Mouse (Mus musculus) left cerebral cortex, postnatal 25 days (tissue): ENCODE measurements around the gene Ddt. TPM values are rescaled to one million over a fixed set of nuclear protein-coding genes. Genes with fewer than 3 reads are reported as not detected.

Source experiments
- DNase-seq, 2 experiments: peaks; one replicate each; pipeline ENCODE4 v3.0.0; 2022; ENCODE audit warnings: low spot score in 2 of 2, mixed read lengths in 1 of 2
- intact Hi-C: fragments of 180-260 bp; cut with DNase I; formaldehyde crosslinking; loops from one replicate; pipeline ENCODE4 v1.15.1; 2025
- total RNA-seq, 2 experiments: library from RNA; stranded (reverse); gene quantifications; 2 replicates each; pipeline ENCODE4 v1.2.3; 2021

Ddt gene
- 10 to 100 TPM; 36.1 to 43.6 TPM for total RNA-seq

DNA sequence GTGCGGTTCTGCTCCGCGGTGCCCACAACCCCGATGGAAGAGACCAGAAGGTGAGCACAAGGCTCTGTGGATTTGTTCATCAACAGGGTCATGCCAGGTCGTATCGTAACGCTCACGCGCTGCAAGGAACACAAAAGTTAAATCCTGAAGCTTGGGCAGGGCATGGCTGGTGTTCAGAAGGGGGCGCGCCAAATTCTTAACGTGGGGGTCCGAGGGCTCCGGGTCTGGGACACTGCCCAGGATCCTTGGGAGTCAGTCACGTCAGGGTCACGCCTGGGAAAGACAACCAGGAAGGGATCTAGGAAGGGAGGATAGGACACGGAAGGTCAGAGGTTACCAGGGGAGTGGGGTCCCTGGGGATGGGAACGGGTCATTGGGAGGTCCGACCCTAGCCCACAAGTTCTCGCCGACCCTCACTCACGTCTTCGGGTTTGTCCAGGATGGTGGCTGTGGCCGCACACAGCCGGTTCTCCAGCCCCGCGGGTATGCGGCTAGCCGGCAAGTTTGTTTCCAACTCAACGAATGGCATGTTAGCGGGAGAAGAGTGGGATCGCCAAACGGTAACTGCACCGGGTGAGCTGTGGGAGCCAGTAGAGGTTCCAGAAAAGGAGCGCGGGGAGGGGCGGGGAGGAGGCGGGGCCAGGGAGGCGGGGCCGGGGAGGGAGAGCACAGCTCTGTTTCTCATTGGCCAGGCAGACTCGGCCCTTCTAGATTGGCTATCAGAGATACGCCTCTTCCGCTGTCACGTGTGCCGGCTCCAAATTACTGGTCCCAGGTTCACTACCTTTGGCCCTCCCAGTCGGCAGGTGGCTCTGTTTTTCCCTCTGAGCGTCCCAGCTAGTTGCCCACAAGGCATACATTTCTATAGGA, at the start of gene Ddt:
Gene Ddt (minus strand): TSS at position 620 of the 870 bp plus-strand sequence.
- peak; percentile 85 to 94 for DNase-seq
- intact Hi-C loops = no loop called here

DNA sequence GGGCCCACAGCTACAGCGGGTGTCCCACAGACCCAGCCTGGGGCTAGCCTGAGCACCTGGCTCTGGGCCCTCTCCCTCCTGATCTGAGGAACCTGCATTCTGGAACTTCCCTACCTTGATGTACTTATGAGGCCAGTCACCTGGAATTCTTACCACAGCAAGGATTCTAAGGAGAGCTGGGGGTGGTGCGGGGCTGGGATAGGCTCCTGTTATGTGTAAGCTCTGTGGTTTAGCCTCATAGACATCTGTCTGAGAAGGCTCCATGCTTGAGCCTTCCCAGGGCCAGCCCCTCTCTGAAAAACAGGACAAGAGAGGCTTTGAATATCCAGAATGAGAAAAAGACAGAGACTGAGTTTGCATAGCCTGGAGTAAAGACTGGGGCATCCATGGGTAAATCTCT, 49.2 kb upstream of the Ddt start, which contains the start of gene Gstt4:
Gene Gstt4 (minus strand): TSS at position 101 of the 400 bp plus-strand sequence.
- intact Hi-C loops = no loop called here
- no peak for DNase-seq

DNA sequence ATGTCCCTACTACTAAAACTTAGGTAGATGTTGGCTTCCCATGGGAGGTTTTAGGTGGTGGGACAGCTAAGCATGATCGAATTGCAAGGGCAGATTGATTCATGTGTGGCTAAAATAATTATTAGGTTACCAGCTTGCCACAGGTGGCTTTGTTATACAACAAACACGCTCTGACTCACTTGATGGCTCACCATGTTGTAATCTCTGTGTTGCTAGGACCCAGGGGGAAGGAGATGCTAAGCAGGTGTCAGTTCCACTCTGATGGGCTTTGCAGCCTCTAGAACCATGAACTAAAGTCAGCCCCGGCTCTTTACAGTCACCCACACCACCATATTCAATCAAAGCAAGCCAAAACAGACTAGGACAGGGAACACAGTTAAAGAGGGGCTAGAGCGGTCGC, 46.7 kb upstream of the Ddt start:
- no peak for DNase-seq
- intact Hi-C loops = no loop called here

DNA sequence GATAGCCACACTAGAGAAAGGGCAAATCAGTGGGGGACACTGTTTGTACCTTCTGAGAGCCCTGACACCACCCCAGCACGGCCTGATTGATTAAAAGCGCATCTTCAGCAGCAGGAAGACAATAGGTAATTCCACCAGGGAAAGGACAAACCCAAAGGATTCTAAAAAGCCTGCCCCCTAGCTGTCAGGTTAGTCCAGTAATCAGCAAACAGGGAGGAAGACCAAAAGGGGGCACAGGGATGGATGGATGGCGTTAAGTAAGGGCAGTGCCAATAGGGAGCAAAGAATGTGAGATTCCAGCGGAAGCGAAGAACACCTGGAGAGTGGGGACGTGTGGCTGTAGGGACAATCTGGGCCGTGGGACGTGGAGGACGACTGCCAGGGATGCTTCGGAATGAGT, 45.4 kb upstream of the Ddt start:
- no peak for DNase-seq
- intact Hi-C loops = no loop called here

DNA sequence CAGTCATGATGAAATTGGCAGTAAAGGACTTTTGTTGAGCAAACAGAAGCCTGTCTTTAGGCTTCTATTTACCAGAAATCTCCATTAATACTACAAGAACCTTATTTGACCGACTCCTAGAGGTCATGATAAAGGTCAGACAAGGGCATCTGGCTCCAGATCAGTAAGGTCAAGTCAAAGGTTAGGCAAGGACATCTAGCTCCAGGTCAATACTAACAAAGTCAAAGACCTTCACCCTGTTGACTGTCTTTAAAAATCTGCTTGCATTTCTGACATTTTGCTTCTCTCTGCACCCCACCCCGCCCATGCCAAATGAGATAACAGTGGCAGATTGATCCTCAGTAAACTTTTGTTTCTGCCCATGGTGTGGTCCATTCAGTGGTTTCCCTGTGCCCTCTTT, 31.0 kb upstream of the Ddt start:
- intact Hi-C loops = no loop called here

DNA sequence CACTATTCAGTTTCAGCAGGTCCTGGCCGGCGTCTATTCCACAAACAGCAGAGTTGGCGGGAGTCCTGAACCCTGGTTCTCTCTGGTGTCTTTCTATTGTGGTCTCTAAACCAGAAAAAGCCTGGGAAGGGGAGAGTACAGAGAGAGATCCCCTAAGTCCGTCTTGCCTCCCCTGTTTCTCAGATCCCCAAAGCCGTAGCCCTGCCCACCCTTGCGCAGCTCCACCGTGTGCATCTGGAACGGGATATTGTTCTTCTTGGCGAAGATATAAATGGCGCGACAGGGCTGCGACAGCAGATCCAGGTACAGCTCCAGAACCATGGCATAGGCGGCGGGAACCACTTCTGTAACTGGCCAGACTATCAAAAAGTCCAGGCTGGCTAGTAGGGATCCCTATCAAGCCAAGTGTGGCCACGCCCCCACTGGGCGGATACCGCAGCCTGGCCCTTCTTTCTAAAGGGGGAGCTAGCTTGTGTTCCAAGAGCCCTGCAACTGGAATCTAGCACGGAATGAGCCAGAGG, 25.0 kb upstream of the Ddt start, which contains the start of gene Gstt1:
Gene Gstt1 (minus strand): TSS at position 409 of the 521 bp plus-strand sequence.
- intact Hi-C loops = loop anchor here (10.0 kb wide), 1 partner anchor 327 kb away; no protein-coding TSS in a partner anchor
- peak in 1 of 2 experiments; percentile 40 for DNase-seq

More for the DNA sequence above, 31.0 kb upstream of the Ddt start:
- DNase-seq = no peak

DNA sequence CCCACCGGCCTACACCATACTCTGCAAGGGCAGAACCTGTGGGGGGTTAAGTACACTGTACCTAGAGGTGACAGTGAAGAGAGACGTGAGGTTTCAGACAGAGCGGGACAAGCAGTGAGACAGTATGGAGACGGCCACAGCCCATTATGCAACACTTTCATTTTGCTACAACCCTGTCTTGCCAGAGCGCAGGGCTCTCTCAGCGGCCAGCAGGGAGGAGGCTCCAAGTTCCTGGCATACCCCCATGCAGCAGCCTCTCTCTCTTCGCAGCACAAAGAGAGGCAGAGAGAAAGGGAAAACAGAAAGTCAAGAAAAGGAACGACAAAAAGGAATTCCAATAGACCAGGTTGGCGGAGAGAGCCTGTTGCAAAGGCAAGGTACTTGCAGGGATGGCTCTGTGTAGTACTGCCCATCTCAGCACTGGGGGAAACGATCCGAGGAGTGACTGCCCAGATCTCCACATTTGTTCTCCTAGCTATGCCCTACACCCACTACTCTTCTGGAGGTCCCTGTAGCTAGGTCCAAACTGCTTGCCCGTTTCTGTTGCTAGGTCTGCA, 24.5 kb upstream of the Ddt start:
- intact Hi-C loops = loop anchor here (10.0 kb wide), 1 partner anchor 327 kb away; no protein-coding TSS in a partner anchor
- DNase-seq = peak; percentile 42 to 61

DNA sequence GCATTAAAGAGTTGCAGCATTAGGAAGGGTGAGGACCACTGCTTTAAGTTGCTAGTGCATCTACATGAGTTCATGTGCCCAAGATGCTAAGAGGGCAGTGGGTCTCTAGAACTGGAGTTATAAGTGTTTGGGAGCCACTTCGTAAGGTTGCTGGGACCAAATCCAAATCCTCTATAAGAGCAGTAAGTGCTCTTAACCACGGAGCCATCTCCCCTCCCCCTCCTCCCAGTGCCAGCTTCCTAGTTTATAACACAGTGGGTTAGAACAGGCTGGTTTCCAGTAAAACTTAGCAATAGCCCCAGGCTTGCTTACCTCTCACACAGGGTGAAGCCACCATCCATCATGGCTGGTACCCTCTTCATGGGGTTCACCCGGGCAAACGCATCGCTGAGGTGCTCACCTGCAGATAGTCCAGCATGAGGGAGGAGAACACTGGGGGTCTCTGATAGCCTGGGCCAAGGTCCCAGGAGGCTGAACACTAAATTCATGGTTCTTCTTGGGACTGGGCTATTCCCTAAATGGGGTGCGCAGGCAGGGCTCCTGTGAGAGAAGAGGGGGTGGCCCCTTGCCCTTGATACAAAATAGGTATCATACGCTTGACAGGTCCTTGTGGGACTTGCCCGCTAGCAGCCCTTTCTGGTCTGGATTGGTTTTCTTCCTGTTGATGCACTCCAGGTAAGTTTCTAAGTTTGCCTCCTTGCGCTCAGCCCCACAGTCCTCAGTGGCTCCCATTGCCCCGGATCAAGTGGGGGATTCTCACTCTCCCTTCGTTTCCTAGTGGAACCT, 23.7 kb upstream of the Ddt start:
- DNase-seq = no peak
- intact Hi-C loops = loop anchor here (10.0 kb wide), 1 partner anchor 328 kb away; no protein-coding TSS in a partner anchor

DNA sequence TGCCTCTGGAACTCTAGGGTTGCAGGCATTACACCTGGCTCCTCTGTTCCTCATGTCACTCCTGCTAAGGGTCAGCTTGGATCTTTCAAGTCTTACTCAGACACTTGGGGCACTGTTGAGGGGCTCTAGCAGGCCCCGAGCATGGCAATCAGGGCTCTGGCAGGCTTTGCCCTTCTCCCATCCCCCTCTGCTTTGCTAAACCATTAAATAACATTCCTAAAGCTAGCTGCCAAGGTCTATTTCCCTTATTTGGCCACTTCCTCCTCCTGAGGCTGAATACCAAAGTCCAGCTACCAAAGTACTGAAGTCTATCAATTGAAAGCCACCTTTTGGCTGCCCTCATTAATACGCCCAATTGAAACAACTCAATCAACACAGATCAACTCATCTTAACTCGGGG, 21.7 kb upstream of the Ddt start:
- DNase-seq = no peak
- intact Hi-C loops = loop anchor here (10.0 kb wide), 1 partner anchor 330 kb away; no protein-coding TSS in a partner anchor

DNA sequence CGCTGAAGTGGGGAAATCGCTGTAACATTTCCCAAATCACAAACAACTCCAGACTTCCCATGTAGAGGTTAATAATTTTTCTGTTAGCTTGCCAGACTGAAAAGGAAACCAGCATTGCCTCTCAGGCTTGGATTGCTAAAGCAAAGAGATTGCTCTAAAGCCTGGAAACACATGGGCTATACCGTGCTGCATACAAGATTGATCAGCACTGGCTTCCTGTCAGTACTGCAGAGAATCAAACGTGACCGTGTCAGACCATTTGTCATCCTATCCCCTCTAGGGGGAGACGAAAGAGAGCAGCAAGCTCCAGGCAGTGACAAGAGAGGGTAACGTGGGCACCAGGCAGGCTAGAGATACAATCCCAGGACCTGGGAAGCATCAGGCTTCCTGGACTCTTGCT, 17.6 kb upstream of the Ddt start:
- intact Hi-C loops = loop anchor here (10.0 kb wide), 1 partner anchor 334 kb away; no protein-coding TSS in a partner anchor
- DNase-seq = no peak

DNA sequence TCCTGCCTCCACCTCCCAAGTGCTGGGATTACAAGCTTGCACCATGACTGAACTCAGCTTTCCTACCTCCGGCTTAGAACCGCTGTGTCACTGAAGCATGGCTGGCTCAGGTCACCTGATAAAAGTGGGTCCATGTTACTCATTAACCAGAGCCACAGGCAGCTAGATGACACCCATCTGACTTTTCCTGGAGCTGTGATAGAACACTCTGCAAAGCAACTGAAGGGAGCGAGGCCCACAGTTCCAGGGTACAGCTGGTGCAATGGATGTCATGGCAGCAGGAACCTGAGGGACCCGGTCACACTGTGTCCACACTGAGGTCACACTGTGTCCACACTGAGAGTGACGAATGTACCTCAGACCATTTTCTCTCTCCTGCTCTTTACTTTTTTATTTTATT, 16.6 kb upstream of the Ddt start:
- no peak for DNase-seq
- intact Hi-C loops = loop anchor here (10.0 kb wide), 1 partner anchor 335 kb away; no protein-coding TSS in a partner anchor

DNA sequence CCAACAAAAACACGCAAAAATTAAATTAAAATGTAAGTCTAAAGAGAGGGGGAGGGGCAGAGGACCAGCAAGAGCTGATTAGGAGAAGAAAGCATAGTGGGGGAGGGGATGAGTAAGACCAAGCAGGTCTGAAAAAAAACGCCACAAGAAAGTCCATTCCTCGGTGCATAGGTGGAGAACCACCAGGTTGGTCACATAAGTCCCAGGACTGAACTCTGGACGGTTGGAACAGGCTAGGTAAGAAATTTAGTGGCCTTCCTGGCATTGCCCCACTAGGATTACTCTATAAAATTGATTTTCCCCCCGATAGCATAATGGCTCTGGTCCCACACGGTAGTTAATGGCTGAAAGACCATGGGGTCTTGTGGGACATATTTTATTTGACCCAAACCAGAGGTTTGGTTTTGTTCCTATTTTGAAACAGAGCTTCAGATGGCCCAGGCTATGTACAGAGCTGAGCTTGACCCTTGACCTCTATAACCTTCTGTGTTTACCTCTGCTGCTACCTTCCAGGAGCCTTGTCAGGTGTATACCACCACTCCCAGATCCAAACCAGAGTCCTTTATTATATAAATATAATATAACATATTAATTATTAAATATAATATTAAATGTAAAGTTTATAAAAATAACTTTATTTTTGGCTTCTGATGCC, 16.0 kb upstream of the Ddt start:
- no peak for DNase-seq
- intact Hi-C loops = no loop called here

DNA sequence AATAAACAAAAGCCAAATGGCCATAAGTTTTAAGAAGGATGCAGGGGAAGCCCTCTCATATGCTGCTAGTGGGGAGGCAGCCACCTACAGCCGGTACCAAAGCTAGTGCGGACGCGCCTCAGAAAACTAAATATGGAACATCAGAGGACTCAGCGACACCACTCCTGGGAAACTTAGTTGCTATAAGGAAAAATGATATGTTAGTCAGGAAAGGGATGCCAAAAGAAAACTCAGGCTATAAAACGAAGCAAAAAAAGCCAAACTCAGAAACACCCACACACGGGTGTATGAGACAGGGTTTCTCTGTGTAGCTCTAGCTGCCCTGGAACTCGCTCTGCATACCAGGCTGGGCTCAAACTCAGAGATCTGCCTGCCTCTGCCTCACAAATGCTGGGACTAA, 15.1 kb upstream of the Ddt start:
- intact Hi-C loops = no loop called here
- DNase-seq = peak in 1 of 2 experiments; percentile 83

DNA sequence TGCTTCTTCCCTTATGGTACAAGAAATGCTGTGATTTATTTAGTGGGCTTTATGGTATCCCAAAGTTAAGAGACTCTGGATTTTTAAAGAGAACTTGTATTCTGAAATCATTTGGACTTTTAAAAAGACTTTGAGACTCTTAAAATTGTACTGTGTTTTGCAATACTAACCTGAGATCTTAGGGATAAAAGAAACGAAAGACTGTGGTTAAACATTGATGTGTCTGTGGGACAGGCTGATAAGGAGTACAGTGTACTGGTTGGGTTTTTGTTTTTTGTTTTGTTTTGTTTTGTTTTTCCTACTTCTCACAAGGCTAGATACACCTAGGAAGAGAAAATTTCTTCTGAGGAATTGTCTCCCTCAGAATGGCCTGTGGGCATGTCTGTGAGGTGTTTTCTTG, 12.2 kb upstream of the Ddt start:
- DNase-seq = no peak
- intact Hi-C loops = no loop called here

DNA sequence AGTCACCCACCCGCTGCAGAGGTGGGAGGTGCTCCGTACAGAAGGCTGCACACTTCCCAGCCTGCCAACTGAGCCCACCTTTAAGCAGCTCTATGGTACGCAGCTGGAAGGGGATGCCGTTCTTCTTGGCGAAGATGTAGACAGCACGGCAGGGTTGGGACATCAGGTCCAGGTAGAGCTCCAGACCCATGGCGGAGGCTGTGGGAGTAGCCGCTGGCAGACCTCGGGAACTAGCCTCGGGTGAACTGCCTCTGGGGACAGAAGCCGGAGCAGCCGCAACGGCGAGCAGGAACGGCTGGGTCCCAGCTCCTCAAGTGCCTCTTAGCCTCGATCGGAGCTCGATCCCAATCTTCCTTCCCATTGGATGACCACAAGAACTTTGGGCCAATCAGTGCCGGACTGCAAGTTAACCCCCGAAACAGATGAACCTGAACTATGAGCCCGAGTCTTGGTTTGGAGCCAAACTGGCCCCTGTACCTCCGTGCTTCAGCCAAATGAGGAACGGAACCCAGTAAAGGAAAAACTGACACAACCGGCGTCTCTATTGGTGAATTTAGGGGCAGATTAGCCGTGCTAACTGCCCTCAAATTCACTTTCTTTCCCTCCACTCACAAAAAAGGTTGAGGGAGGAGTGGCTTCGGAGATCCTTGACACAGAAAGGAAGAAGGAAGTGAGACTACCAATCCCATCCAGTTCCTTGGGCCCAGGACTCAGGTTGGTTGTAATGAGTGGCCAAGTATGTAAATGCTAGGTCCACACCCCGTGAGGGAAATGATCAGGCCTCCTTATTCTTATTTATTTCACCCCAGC, 7.8 kb upstream of the Ddt start, which contains the start of the genes Gm20441 and Gstt3:
Gene Gm20441 (minus strand): TSS at position 186 of the 810 bp plus-strand sequence.
Gene Gstt3 (minus strand): TSS at position 646 of the 810 bp plus-strand sequence.
- intact Hi-C loops = loop anchor here (5.0 kb wide), 1 partner anchor 51 kb away; no protein-coding TSS in a partner anchor
- no peak for DNase-seq

DNA sequence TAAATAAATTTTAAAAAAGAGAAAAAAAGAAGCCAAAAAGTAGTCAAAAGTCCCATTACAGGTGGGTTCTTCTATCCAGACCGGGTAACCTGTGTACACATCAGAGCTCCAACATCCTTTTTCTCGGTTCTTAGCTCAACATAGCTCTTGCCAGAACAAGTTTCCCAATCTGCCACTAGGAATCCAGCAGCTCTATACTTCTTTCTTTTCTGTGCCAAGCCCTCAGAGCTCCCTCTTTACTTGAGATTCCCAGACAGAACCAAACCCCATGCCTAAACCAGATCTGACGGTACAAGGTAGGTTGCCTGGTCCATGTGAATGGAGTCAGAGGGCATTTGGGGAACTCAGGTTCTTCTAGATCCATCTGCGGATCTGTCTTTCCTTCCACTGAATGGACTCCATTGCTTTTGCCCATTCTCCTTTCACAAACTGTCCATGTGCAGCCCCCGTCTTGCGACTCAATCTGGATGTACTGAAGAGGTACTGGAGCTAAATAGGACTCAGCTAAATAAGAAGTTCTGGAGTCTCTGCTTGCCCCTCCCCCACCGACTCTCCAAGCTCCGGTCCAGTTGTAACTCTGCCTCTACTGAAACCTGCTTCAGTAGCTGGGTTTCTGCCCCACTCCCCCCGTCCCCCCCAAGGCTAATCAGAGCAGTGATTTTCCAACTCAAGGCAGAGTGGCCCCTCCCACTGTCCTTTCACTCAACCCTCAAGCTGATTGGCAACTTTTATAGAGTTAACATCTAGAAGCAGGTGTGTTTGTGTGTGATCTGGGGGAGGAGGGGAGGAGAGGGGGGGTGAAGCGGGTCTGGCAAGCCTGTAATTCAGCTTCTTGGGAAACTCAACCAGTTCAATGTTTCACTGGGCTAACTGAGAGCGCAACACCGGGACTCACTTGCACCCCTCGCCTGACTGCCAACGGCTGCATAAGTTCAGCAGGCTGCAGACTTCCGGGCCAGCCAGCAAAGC, 6.3 kb upstream of the Ddt start:
- intact Hi-C loops = loop anchor here (5.0 kb wide), 1 partner anchor 53 kb away; no protein-coding TSS in a partner anchor
- DNase-seq = no peak

DNA sequence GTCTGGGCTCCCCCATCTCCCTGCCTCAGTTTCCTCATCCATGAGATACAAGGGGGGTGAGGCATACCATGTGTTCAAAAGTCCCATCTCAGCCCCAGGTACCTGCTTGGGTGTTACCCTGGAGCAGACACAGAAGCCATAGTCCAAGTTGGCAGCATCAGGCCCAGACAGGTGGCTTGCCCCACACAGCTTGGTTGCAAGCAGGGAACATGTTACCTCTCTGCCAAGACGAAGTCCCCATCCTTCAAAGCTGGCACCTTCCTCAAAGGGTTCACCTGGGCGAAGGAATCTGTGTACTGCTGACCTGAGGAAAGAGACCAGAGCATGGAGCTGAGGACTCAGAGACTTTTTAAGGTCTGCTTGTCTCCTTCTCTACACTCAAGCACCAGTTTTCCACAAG, 4.7 kb upstream of the Ddt start:
- no peak for DNase-seq
- intact Hi-C loops = no loop called here
